Mouse (Mus musculus): ENCODE results near the gene Plcg2. TPM values are rescaled to one million over a fixed set of nuclear protein-coding genes. Genes with fewer than 3 reads are reported as not detected.

The Plcg2 gene
- polyA plus RNA-seq, 2 experiments: 4.3 to 5.0 TPM

- no peak overlapping the region for H3K4me3 ChIP-seq (ENCODE audit: insufficient read depth in 1 of 2, low read depth in 2 of 2, low read length in 2 of 2)
- H3K4me1 ChIP-seq (replicated peaks; ENCODE audit: control insufficient read depth in 2 of 2, insufficient read depth in 2 of 2, low read length in 1 of 2): peaks cover 2 to 20% of the 10 kb centered on the region in 2 experiments; a peak in 3 of 4 replicates
- H3K27me3 ChIP-seq (ENCODE audit: control insufficient read depth, insufficient read depth, low read length): no peaks in the 10 kb centered on the region
- ATAC-seq (ENCODE audit: insufficient read depth): no peak
- H3K4me2 ChIP-seq (ENCODE audit: low read depth): no peak overlapping the region
- no peak for TF ChIP-seq CTCF (IDR thresholded peaks at IDR 0.05; ENCODE audit: low read depth)
- no peak for TF ChIP-seq EP300 (IDR thresholded peaks at IDR 0.05; ENCODE audit: low read depth)
- H3K9ac ChIP-seq (replicated peaks): no peak overlapping the region
- H3K9me3 ChIP-seq (ENCODE audit: control insufficient read depth, low read length): no peaks in the 10 kb centered on the region
- H3K27ac ChIP-seq: no peak overlapping the region
- H3K36me3 ChIP-seq (replicated peaks; ENCODE audit: control insufficient read depth, insufficient read depth, low read depth): no peaks in the 10 kb centered on the region
- no peak for DNase-seq (ENCODE audit: low read depth in 3 of 3, low spot score in 3 of 3)
Observed at GRCm38 (mm10) chr8:117542951-117543350, 44.9 kb downstream of the Plcg2 start.

- H3K4me3 ChIP-seq (ENCODE audit: insufficient read depth in 1 of 2, low read depth in 2 of 2, low read length in 2 of 2): no peak overlapping the region
- H3K36me3 ChIP-seq (replicated peaks; ENCODE audit: control insufficient read depth, insufficient read depth, low read depth): no peaks in the 10 kb centered on the region
- TF ChIP-seq EP300 (IDR thresholded peaks at IDR 0.05; ENCODE audit: low read depth) (peak; percentile 15; the same call in 1 of the 2 replicates), CTCF (IDR thresholded peaks at IDR 0.05; ENCODE audit: low read depth) (no peak)
- H3K9me3 ChIP-seq (ENCODE audit: control insufficient read depth, low read length): no peaks in the 10 kb centered on the region
- no peak overlapping the region for H3K9ac ChIP-seq (replicated peaks)
- DNase-seq (ENCODE audit: low read depth in 3 of 3, low spot score in 3 of 3): peak; percentile 27 to 34 (median 28)
- H3K4me2 ChIP-seq (ENCODE audit: low read depth): no peak overlapping the region
- no peaks in the 10 kb centered on the region for H3K27me3 ChIP-seq (ENCODE audit: control insufficient read depth, insufficient read depth, low read length)
- no peak overlapping the region for H3K27ac ChIP-seq
- peak; percentile 61 for ATAC-seq (ENCODE audit: insufficient read depth)
- H3K4me1 ChIP-seq (replicated peaks; ENCODE audit: control insufficient read depth in 2 of 2, insufficient read depth in 2 of 2, low read length in 1 of 2): peaks cover 2 to 27% of the 10 kb centered on the region in 2 experiments; a peak in 3 of 4 replicates
- 7% methylated on average over 6 of the region's 6 CpGs for WGBS (ENCODE audit: insufficient replicate concordance)
Observed at GRCm38 (mm10) chr8:117543789-117544188, 45.7 kb downstream of the Plcg2 start.

GRCm38 (mm10) chr8:117545043-117545442 lies 47.0 kb downstream of the Plcg2 start:
- H3K9me3 ChIP-seq (ENCODE audit: control insufficient read depth, low read length): no peaks in the 10 kb centered on the region
- DNase-seq (ENCODE audit: low read depth in 3 of 3, low spot score in 3 of 3) (no peak), ATAC-seq (ENCODE audit: insufficient read depth) (no peak)
- H3K9ac ChIP-seq (replicated peaks): no peak overlapping the region
- H3K4me3 ChIP-seq (ENCODE audit: insufficient read depth in 1 of 2, low read depth in 2 of 2, low read length in 2 of 2): no peak overlapping the region
- H3K4me1 ChIP-seq (replicated peaks; ENCODE audit: control insufficient read depth in 2 of 2, insufficient read depth in 2 of 2, low read length in 1 of 2): peaks cover 2 to 32% of the 10 kb centered on the region in 2 experiments; a peak in 3 of 4 replicates
- H3K27me3 ChIP-seq (ENCODE audit: control insufficient read depth, insufficient read depth, low read length): no peaks in the 10 kb centered on the region
- H3K36me3 ChIP-seq (replicated peaks; ENCODE audit: control insufficient read depth, insufficient read depth, low read depth): no peaks in the 10 kb centered on the region
- WGBS (ENCODE audit: insufficient replicate concordance): 36% methylated on average over 8 of the region's 8 CpGs
- TF ChIP-seq EP300 (IDR thresholded peaks at IDR 0.05; ENCODE audit: low read depth) (no peak), CTCF (IDR thresholded peaks at IDR 0.05; ENCODE audit: low read depth) (no peak)
- no peak overlapping the region for H3K27ac ChIP-seq
- H3K4me2 ChIP-seq (ENCODE audit: low read depth): no peak overlapping the region

DNA sequence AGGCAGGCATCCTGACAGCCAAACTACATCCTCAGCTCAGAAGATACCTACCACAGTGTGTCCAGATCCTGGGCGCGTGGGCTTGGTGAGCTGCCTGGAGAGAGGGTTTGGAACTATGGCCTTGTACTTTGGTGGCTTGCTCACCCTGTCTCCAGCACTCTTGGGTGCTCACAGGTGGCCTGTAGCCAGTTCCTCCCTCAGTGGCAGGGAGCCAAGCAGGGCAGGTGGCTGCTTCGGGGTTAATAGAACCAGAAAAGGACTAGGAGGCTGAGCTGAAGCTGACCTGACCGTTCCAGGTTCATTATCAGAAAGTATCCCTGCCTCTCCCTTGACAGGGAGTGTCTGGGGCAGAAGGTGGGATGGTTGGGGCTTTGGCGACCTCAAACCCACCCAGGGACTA lies 48.3 kb downstream of the Plcg2 start:
- no peak for ATAC-seq (ENCODE audit: insufficient read depth)
- WGBS (ENCODE audit: insufficient replicate concordance): 61% methylated on average over 5 of the region's 5 CpGs
- Histone ChIP-seq H3K4me2 (ENCODE audit: low read depth) (no peak overlapping the region), H3K27ac (no peak overlapping the region), H3K9ac (replicated peaks) (no peak overlapping the region), H3K4me3 (ENCODE audit: insufficient read depth in 1 of 2, low read depth in 2 of 2, low read length in 2 of 2) (no peak overlapping the region), H3K4me1 (replicated peaks; ENCODE audit: control insufficient read depth in 2 of 2, insufficient read depth in 2 of 2, low read length in 1 of 2) (peaks cover 2 to 32% of the 10 kb centered on the region in 2 experiments; a peak in 3 of 4 replicates), H3K27me3 (ENCODE audit: control insufficient read depth, insufficient read depth, low read length) (no peaks in the 10 kb centered on the region), H3K36me3 (replicated peaks; ENCODE audit: control insufficient read depth, insufficient read depth, low read depth) (no peaks in the 10 kb centered on the region), H3K9me3 (ENCODE audit: control insufficient read depth, low read length) (no peaks in the 10 kb centered on the region)
- DNase-seq (ENCODE audit: low read depth in 3 of 3, low spot score in 3 of 3): no peak
- TF ChIP-seq CTCF (IDR thresholded peaks at IDR 0.05; ENCODE audit: low read depth) (no peak), EP300 (IDR thresholded peaks at IDR 0.05; ENCODE audit: low read depth) (no peak)

- DNase-seq (ENCODE audit: low read depth in 3 of 3, low spot score in 3 of 3): no peak
- H3K9me3 ChIP-seq (ENCODE audit: control insufficient read depth, low read length): no peaks in the 10 kb centered on the region
- no peak overlapping the region for H3K9ac ChIP-seq (replicated peaks)
- H3K27me3 ChIP-seq (ENCODE audit: control insufficient read depth, insufficient read depth, low read length): no peaks in the 10 kb centered on the region
- no peak overlapping the region for H3K4me2 ChIP-seq (ENCODE audit: low read depth)
- no peaks in the 10 kb centered on the region for H3K36me3 ChIP-seq (replicated peaks; ENCODE audit: control insufficient read depth, insufficient read depth, low read depth)
- TF ChIP-seq CTCF (IDR thresholded peaks at IDR 0.05; ENCODE audit: low read depth) (peak; percentile 29; the same call in 1 of the 2 replicates), EP300 (IDR thresholded peaks at IDR 0.05; ENCODE audit: low read depth) (no peak)
- WGBS (ENCODE audit: insufficient replicate concordance): 37% methylated on average over 5 of the region's 5 CpGs
- ATAC-seq (ENCODE audit: insufficient read depth): peak; percentile 42
- no peak overlapping the region for H3K4me3 ChIP-seq (ENCODE audit: insufficient read depth in 1 of 2, low read depth in 2 of 2, low read length in 2 of 2)
- H3K27ac ChIP-seq: no peak overlapping the region
- peaks cover 2 to 29% of the 10 kb centered on the region in 2 experiments; a peak in 3 of 4 replicates for H3K4me1 ChIP-seq (replicated peaks; ENCODE audit: control insufficient read depth in 2 of 2, insufficient read depth in 2 of 2, low read length in 1 of 2)
Observed at GRCm38 (mm10) chr8:117547945-117548344, 49.9 kb downstream of the Plcg2 start.

All from liver, embryonic 14.5 days (tissue).